Mouse (Mus musculus) kidney, adult 11 months (tissue): ENCODE data around the gene Mblac2.
"Not testable (repeated sequence)": the region's sequence is repeated elsewhere in the genome, so short reads cannot be mapped to it uniquely, and the experiment has no call there.

Experiments
- DNase-seq: peaks from one replicate; pipeline ENCODE4 v3.0.0; 2022

The Mblac2 gene

DNA sequence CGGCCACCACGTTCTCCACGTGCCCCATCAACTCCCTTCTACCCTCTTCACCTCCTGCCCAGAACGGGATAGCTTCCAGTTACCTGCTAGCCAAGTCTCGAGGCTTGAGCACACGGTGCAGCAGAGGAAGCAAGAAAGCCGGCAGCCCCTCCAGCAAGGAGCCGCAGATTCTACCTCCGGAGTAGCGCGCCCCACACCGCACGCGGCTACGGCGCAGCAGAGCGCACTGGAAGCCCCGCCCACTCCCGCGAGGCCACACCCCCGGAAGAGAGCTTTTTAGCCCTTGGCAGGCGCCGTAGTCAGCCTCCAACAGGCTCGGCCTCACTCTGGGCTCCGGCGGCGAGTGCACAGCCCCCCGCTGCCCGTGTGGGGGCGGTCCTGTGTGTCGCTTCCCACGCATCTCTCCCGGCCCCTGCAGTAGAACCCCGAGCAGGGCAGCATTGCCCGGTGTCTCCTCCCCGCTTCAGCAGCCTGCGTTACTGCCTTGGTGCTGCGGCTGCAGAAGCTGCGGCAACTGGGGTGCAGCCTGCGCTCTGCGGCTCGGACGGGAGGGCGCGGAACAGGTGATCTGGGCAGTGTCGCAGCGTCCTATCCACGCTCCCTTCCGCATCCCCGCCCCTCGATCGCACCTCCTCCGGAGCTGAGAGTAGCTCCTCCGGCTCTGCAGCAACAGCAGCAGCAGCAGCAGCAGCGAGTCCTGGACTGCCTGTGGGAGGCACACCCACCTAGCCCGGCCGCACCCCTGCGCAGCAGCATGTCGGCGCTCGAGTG is at the start of gene Mblac2, which contains the start of gene Polr3g:
Gene Mblac2 (plus strand): TSS at position 567 of the 771 bp plus-strand sequence.
Gene Polr3g (minus strand): TSS at position 239 of the 771 bp plus-strand sequence.
- peak; percentile 92 for DNase-seq

DNA sequence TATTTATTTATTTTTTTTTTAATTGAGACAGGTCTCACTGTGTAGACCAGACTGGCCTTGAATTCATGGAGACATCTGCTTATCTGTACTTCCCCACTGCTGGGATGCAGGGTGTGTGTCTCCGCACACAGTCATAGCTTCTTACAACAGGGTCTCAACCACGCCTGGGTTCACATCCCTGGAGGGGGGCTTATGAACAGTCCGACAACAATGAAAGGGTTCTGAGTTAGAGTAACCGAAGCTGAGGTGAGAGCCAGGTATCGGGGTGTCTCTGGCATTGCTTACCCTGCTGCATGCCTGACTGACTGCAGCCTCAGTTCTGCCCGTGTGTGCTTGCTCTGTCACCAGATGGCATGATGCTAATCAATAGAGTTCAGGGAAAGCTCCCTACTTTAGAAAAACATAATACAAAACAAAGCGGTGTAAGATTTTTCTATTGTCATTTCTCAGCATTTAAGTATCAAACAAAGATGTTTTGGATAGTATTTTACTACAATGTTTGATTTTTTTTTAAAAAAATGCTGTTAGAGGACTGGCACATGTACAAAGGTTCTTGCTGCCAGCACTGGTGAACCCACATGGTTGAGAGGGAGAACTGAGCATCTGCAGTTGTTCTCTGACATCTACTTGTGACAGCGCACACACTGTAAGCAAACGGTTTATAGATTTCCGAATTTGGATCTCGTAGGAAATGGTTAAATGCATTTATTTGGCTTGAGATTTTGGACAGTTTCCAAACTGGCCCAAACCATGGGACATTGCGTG is 47.4 kb upstream of the Mblac2 start:
- no peak for DNase-seq

DNA sequence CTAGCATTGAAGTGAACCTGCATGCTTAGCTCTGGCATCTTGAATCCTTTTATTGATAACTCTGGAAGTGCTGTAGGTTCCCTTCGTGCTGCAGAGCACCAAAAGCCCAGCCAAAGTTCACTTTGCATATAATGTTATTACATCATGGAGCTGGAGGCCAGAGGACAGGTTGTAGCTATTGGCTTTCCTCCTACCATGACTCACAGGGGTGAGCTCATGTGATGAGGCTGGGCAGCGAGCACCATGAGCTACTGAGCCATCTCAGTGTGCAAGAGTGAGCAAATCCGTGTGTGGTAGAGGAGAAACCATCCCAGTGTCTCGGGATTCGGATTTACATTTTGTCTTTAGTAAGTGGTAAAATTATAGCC is 46.8 kb upstream of the Mblac2 start:
- DNase-seq: no peak

DNA sequence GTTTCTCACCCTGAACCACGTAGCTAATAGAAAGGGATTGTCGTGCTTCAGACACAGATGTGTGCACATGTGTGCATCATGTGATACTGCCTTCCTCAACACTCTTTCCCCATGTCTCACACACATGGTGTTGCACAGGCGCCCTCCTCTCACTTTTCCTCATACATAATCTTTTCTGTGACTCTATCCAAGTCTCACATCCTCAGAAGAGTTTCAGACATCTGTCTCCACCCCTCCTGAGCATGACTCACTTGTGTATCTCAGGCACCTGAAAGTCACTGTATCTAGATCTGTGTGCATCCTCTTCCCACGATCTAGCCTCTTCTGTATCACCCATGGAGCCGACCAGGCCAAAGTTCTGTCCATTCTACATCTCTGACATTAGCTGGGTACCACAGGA is 43.4 kb upstream of the Mblac2 start:
- no peak for DNase-seq

- DNase-seq: no peak
Observed at GRCm38 (mm10) chr13:81675333-81675732, 35.8 kb upstream of the Mblac2 start.

- DNase-seq: no peak
Observed at GRCm38 (mm10) chr13:81683107-81683506, 28.0 kb upstream of the Mblac2 start.

GRCm38 (mm10) chr13:81684258-81684657 is 26.9 kb upstream of the Mblac2 start:
- DNase-seq: no peak

- no peak for DNase-seq
Observed at GRCm38 (mm10) chr13:81684884-81685283, 26.3 kb upstream of the Mblac2 start.

- DNase-seq: no peak
Observed at GRCm38 (mm10) chr13:81689587-81689986, 21.6 kb upstream of the Mblac2 start.

DNA sequence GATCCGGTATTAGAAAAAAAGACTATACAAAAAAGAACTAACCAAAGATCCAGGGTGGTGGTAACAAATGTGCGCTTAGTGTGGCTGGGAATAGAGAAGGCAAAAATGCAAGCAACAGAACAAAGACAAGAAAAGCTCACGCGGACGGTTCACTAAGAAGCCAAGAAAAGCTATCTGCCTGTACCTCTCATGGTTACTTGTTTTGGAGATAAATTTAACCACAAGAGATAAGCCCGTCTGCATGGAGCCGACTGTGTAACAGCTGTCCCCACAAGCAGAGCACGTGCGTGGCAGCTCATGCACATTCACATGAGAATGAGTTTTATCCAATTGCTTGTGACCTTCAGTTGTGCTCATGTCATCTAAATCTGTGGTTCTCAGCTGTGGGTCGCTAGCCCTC is 20.7 kb upstream of the Mblac2 start:
- no peak for DNase-seq

DNA sequence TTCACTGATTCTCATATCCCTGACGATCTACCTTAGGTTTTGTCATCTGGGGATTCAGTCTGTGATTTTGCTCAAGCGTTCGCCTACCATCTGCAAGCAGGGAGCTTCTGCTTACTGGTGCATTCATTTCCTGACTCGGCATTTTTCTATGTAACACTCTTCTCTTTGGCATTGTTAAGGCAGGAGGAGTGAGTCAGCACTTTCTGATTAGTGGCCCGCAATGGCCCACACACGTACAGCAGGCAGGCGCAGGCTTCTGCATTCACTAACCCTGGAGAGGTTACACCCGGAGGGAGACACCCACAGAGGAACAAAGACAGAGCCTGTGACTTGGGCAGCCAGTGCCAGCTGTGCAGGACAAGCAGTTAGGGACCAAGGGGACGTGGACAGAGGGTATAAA is 19.5 kb upstream of the Mblac2 start:
- DNase-seq: no peak

DNA sequence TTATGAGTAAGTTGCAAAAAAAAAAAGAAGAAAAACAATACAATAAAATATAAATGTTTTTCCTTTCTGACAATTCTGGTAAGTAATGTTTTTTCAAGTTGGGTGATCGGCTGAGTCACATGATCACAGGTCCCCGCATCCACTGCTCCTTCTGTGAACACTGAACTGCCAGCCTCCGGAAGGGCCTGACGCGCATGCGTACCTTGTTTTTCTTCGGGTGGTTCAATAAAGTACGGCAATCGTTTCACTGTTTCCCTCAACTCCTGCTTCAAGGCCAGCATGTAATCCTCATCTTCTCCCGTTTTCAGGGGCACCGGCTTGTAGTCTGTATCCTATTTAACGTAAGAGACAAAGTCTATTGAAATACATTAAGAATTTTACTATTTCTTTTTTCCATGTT is 16.7 kb upstream of the Mblac2 start:
- DNase-seq: no peak

- DNase-seq: no peak
Observed at GRCm38 (mm10) chr13:81703148-81703547, 8.0 kb upstream of the Mblac2 start.

DNA sequence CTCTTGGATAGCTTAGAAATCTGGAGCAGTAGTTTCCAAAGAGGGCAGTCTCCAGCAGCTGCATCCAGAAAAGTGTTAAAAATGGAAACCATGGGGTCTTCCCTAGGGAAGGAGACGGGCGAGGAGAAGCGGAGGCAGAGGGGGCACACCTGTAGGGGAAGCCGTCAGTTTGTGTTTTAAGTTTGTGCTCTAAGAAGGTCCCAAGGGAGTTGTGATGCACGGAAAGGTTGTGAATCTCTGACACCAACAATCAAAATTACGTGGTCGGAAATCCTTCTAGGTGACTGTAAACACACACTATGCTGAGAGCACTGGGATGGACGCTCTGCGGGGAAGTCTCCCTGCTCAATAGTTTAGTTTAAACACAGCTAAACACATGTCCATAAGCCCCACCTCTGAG is 7.5 kb upstream of the Mblac2 start:
- DNase-seq: no peak

GRCm38 (mm10) chr13:81706311-81706710 is 4.8 kb upstream of the Mblac2 start:
- DNase-seq: no peak

DNA sequence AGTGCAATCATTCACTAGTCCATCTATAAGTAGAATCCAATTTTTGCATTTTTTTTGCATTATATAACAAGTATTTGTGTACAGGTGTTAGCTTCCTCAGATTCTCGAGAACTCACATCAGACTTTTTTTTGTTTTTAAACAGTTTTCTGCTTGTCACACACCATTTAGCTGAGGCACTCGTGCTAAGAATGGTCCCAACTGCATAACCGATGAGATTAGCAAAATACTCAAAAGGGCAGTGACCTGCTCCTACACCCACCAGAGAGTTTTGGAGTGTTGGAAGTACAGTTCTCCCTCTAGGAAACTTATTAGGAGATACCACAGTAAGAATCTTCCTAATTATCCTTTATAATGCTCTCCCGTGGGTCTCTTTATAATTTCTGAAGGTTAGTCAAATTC is 1.3 kb upstream of the Mblac2 start:
- DNase-seq: no peak

GRCm38 (mm10) chr13:81710266-81710665 is 875 bp upstream of the Mblac2 start:
- DNase-seq: no peak

DNA sequence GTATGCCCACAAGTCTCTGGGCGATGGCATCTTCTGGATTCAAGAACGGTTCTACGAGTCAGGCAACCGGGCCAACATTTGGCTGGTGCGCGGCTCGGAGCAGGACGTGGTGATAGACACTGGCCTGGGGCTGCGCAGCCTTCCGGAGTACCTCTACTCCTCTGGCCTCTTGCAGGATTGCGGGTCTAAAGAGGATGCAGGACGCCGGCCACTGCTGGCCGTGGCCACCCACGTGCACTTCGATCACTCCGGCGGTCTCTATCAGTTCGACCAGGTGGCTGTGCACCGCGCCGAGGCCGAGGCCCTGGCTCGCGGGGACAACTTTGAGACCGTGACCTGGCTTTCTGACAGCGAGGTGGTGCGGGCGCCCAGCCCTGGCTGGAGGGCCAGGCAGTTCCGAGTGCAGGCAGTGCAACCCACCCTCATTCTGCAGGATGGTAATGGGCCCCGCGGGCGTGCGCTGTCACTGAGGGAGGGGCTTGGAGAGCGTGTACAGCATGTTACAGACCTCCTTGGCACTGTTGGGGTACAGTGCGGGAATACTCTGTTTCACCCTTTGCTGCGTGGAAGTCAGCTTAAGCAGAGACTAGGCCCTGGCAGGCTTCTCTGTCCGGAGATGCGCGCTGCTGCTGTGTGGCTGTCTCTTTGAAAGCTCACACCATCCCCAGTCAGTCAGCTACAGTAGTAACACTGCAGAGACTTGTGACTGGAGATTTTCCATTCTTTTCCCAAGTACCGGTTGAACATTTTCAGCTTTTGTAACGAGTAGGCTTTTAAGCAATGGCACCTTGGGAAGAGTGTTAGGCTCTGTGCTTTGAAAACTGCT is 618 bp downstream of the Mblac2 start:
- no peak for DNase-seq

DNA sequence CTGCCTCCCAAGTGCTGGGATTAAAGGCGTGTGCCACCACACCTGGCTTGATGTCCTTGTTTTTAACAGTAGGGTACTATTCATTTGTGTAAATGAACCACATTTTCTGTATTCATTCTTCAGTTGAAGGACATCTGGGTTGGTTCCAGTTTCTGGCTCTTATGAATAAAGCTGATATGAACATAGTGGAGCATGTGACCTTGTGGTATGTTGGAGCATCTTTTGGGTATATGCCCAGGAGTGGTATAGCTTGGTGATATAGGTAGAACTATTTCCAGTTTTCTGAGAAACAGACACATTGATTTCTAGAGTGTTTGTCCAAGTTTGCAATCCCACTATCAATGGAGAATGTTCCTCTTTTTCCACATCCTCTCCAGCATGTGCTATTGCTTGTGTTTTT is 2.8 kb downstream of the Mblac2 start:
- no peak for DNase-seq

GRCm38 (mm10) chr13:81728141-81728540 is 17.0 kb downstream of the Mblac2 start:
- not testable (repeated sequence) for DNase-seq

DNA sequence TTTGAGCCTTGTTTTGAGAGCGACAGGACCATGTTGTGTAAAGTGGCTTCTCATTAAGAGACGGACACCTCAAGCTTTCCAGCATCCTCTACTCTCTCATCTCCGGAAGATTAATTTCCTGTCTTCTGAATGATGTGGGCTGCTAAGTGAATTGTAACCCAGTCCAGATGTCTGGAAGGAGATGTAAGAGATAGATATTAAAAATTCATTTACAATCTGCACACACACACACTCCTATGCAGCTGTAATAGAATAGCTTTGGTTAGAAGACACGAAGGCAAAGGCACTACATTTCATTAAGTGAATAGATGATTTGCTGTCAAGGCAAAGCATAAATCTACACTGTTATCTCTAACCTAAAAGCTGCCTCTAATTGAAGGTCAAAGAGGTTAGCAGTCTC is 18.0 kb downstream of the Mblac2 start:
- no peak for DNase-seq

DNA sequence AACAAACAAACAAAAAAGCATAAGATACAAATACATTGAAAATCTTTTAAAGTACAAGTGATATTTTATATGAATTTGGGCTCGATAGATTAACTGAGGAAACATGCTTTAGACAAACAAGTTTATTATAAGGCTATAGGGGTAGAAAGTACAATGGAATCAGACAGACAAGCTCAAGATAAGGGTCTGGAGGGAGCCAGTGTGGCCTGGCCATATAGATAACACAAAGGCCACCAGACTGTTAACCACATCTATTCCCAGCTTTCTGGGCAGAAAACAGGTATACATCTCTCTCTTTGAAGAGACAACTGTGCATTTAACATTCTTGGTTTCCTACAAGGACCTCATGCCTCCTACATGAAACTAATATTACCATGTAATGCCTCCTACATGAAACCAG is 19.2 kb downstream of the Mblac2 start:
- no peak for DNase-seq

DNA sequence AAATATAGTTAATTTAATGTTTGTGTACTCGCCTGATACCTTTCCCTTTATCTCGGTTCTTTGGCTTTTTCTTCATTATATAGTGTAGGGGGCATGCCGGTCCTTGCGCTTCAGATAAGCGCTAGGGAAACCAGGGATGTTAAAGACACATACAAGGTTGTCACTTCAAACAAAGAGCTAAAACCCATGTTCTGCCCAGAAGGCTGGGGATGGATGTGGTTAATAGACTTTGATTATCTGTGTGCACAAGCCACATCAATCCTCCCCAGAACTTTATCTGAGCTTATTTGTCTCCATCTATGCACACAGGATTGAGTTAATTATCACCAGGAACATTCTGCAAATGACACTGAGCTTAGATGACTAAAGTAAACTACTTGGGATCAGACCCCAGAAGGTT is 25.5 kb downstream of the Mblac2 start:
- no peak for DNase-seq

DNA sequence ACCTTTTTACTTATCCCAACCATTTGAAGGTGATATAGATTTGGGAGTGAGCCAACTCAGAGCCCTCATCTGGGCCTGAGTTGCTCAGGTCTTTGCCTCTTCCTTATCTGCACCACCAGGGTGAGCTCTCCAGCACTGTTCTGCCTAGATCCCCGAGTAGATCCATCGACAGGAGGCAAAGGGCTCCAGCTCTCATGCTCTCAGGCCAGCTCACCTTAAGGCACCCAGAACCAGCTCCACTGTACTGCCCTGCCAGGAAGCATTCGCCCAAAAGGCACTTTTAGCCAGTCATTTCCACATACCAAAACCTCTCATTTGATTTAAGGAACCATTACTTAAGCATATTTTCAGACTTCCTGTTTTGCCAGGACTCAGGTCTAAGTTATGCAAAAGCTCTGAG is 29.8 kb downstream of the Mblac2 start:
- peak; percentile 6 for DNase-seq
